Mouse (Mus musculus) sigmoid colon, adult 10 weeks (tissue): ENCODE data around the gene Ccdc42. TPM values are rescaled to one million over a fixed set of nuclear protein-coding genes. Genes with fewer than 3 reads are reported as not detected.

Experiments used
- polyA plus RNA-seq: library from polyadenylated mRNA; stranded (reverse); fragments of 350-450 nt; fragmentation: Illumina TruSeq; extraction: RNeasy Lipid Tissue Mini Kit (QIAGEN cat#74804); gene quantifications from one replicate; pipeline ENCODE4 v1.2.3, GENCODE M21; 2014; ENCODE audit warnings: low read depth, low replicate concordance

The Ccdc42 gene
- polyA plus RNA-seq: not detected

GRCm38 (mm10) chr11:68586721-68587120, at the start of gene Ccdc42:
Ccdc42 (plus strand) TSS chr11:68587021.

GRCm38 (mm10) chr11:68555918-68556584, 30.8 kb upstream of the Ccdc42 start, which contains the start of gene Mfsd6l:
Mfsd6l (plus strand) TSS chr11:68556186.

Other genes with a start within 250 kb of the Ccdc42 start
- 1.9 TPM for gene Ntn1, start 186.2 kb upstream of the Ccdc42 start, polyA plus RNA-seq
- 0.79 TPM for gene Pik3r5, start 154.9 kb upstream of the Ccdc42 start, polyA plus RNA-seq
- 1.0 TPM for gene Pik3r6, start 84.0 kb upstream of the Ccdc42 start, polyA plus RNA-seq
- gene Mfsd6l, start 30.8 kb upstream of the Ccdc42 start, polyA plus RNA-seq: 0.22 TPM
- 9.9 TPM for gene Myh10, start 104.5 kb downstream of the Ccdc42 start, polyA plus RNA-seq